Mouse (Mus musculus): ENCODE measurements around the gene Sult2a7. TPM values are rescaled to one million over a fixed set of nuclear protein-coding genes. Genes with fewer than 3 reads are reported as not detected.

The Sult2a7 gene
- polyA plus RNA-seq (2012; rRNA removed) = not detected in 2 replicates

DNA sequence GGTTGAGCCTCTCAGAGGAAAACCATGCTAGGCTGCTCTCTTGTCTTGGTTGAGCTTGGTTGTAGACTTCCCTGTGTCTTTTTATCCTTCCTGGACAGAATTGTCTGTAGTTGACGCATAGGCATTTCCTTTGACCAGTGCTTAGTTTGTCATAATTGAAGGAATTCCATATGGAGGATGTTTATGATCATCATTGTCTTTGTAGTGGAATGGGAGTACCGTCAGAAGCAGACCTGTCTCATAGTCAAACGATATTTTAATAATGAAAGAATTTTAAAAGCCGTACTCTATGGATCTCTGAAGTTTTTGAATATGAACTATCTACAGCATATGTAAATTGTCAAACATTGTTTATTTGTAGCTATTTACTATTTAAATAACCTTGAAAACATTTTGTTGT is at the start of gene Sult2a7:
Gene Sult2a7, minus strand, starts transcription at position 101 of the 400 bp plus-strand sequence.

DNA sequence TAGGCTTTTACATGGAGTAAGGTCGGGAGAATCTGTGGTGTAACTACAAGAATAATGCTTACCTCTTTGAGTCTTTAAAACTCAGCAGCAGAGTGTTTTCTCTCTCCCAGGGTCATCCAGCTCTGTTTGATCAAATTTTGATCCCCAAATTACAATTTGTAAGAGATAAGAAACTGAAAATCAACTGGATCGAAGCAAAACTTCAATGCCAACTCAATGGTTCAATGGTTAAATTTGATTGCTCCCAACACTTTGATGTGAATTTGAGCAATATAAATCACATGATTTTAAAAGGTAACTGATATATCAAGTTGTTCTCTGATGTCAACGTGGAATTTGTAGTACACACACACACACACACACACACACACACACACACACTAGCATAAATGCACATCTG is 47.5 kb downstream of the Sult2a7 start, which contains the start of gene Sult2a8:
Gene Sult2a8, minus strand, starts transcription at position 236 of the 400 bp plus-strand sequence.

Other genes with a start within 250 kb of the Sult2a7 start
- gene Sult2a6, start 239.4 kb downstream of the Sult2a7 start, polyA plus RNA-seq (2012; rRNA removed) = 0.05 and 0.07 TPM in 2 replicates
- 0.02 and 0.12 TPM in 2 replicates for gene Obox8, start 160.7 kb downstream of the Sult2a7 start, polyA plus RNA-seq (2012; rRNA removed)
- 2.8 and 3.7 TPM in 2 replicates for gene Sult2a8, start 47.5 kb downstream of the Sult2a7 start, polyA plus RNA-seq (2012; rRNA removed)
- gene Vmn1r90, start 69.3 kb upstream of the Sult2a7 start, polyA plus RNA-seq (2012; rRNA removed) = 0.05 and 0.09 TPM in 2 replicates
- not detected in 2 replicates for gene Obox7, start 165.3 kb upstream of the Sult2a7 start, polyA plus RNA-seq (2012; rRNA removed)

All from liver, embryonic 18 days (tissue).